Mouse (Mus musculus) retina, postnatal 7 days (tissue): ENCODE data around the gene Hist1h3b.
A peak's percentile ranks its signal among the peaks of the same experiment; 100 is the strongest.

Source experiments
- DNase-seq: peaks from one replicate; pipeline ENCODE4 v3.0.0-alpha.2; 2012; ENCODE audit warnings: low read depth, low spot score

Hist1h3b gene

DNA sequence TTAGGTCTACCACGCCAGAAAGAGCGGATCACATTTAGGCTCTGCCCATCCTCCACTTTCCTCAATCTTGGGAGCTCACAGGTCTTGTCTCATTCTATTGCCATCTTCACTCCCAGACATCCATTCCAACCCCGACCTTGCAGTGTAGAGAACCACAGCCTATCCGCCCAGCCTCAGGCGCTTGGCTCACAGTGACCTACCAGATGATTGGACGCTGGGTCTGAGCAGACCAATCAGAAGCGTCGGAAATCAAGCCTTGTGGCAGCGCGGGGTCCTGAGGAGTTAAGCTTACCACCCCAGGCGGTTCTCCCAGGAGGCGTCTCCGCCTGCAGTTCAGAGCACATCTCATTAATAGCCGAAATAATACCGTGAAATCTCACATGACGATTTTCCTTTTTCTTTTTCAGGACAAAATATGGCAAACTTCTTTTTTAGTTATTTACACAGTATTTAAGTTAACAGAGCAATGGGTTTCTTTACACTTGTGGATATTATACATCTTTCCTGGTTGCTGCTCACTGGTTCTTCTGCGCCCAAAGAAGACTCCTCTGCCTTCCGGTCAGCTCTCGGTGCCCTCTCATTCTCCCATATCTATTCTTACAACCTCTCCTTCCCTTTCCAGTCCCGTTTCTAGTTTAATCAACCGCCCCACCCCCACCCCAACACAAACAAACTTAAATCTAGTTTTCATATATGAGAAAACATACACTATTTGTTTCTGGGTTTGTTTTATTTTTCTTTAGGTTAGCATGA, 20.7 kb downstream of the Hist1h3b start:
- DNase-seq = no peak

DNA sequence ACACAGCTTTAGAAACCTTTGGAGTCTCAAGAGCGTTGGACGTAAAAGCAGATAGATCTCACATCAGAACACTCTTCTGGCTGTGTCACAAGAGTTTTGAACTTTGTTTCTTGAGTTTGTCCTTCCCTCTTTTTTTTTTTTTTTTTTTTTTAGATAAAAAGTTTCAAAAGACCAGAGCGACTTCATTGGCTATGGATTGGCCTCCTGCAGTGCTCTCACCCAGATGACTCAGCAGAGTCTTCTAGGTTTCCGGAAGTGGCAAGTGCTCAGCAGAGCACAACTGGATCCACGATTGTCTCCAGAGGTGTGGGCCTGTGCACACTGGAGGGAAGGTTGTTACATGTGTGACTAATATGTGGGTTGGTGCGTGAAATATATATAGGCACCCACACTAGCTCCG, 26.3 kb downstream of the Hist1h3b start:
- DNase-seq = no peak

DNA sequence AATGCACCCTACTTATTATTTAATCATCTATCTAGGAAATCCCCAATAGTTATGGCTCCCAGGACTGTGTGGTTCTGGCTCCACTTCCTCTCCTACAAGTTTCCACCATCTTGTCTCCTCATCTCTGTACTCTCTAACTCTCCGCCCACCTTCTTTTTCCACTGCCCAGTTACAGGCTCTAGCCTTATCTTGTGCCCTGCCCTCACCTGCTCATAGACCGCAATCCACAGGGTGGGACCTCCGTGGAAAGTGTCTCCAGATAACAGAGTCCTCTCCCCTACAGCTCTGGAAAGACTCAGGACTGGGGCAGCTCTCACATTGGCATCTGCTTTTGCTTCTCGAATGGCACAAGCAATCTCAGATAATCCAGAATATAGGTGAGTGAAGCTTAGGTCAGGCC, 27.0 kb downstream of the Hist1h3b start:
- DNase-seq = no peak

- peak; percentile 55 for DNase-seq
Measured at GRCm38 (mm10) chr13:23792520-23792919, 40.5 kb downstream of the Hist1h3b start.

GRCm38 (mm10) chr13:23799405-23799804, 47.3 kb downstream of the Hist1h3b start:
- DNase-seq = no peak
